Mouse (Mus musculus) embryonic fibroblast, embryonic 13.5 days (primary cell): ENCODE results near the gene Mrfap1.

Experiments used
- CTCF ChIP-seq: IDR thresholded peaks from 2 replicates; pipeline ENCODE4 v1.5.1; 2011; ENCODE audit warnings: mild to moderate bottlenecking, control low read depth, low read length, moderate library complexity, borderline replicate concordance; ENCODE audit not compliant: insufficient read depth
- POLR2A ChIP-seq: IDR thresholded peaks from 2 replicates; pipeline ENCODE4 v1.6.1; 2011; ENCODE audit warnings: low read depth, mild to moderate bottlenecking, control low read depth, low read length, moderate library complexity

GRCm38 (mm10) chr5:36786052-36786451, 10.5 kb downstream of the Mrfap1 start:
- no peak for TF ChIP-seq POLR2A
- TF ChIP-seq CTCF: no peak
